Mouse (Mus musculus): ENCODE results near the gene Isca2. TPM values are rescaled to one million over a fixed set of nuclear protein-coding genes. Genes with fewer than 3 reads are reported as not detected.

The Isca2 gene
- 14.3 and 14.4 TPM in 2 replicates for polyA plus RNA-seq (2012; rRNA removed)

DNA sequence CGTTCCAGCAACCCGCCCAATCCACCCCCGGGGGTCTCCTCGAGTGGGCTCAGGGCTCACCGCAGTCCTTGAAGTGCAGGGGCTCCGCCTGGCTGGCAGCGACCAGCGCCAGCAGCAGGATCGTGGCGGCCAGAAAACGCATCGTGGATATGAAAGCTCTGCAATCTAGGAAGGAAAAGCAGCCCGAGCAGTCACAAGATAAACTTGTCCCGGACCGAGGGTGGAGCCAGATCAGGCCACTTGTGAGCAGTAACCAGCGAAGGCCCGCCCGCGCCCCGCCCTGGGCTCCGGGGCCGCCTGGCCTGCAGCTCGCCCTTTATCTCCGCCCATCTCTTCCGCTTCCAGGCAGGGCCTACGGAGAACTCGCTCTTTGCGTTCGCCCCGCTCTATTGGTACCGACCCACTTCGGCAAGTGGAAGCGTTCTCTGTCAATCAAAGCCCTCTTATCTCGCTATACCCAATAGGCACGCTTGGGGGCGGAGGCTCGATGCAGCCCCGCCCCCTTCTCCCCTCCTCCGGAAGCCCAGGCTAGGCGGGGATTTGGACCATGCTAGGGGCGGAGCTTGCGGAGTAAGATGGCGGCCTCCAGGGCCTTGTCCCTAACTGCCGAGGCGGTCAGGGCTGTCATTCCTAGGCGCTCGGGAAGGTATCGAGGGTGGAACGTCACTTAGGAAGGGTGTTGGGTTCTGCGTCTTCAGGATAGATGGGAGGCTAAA lies at the start of gene Isca2, which contains the start of gene Npc2:
Isca2 (plus strand) TSS at position 526 of the 716 bp plus-strand sequence.
Npc2 (minus strand) TSS at position 427 of the 716 bp plus-strand sequence.

Other genes starting within 250 kb of the Isca2 start
- gene Vsx2, start 203.5 kb upstream of the Isca2 start, polyA plus RNA-seq (2012; rRNA removed): not detected in 2 replicates
- gene Abcd4, start 155.8 kb upstream of the Isca2 start, polyA plus RNA-seq (2012; rRNA removed): 12.8 and 14.0 TPM in 2 replicates
- gene Vrtn, start 132.2 kb upstream of the Isca2 start, polyA plus RNA-seq (2012; rRNA removed): not detected in 2 replicates
- not detected in 2 replicates for gene Syndig1l, start 74.4 kb upstream of the Isca2 start, polyA plus RNA-seq (2012; rRNA removed)
- gene Npc2, start 99 bp upstream of the Isca2 start, polyA plus RNA-seq (2012; rRNA removed): 47.4 and 53.2 TPM in 2 replicates
- gene Ltbp2, start 103.3 kb downstream of the Isca2 start, polyA plus RNA-seq (2012; rRNA removed): 0.43 and 2.7 TPM in 2 replicates
- gene Fcf1, start 197.6 kb downstream of the Isca2 start, polyA plus RNA-seq (2012; rRNA removed): 5.0 and 6.9 TPM in 2 replicates
- 5.4 and 6.9 TPM in 2 replicates for gene Arel1, start 197.6 kb downstream of the Isca2 start, polyA plus RNA-seq (2012; rRNA removed)
- 2.7 and 5.3 TPM in 2 replicates for gene Ylpm1, start 223.1 kb downstream of the Isca2 start, polyA plus RNA-seq (2012; rRNA removed)

All from stomach, adult 2 months (tissue).